Mouse (Mus musculus) left cerebral cortex, adult 9 months (tissue): ENCODE measurements at regions not wholly inside any gene's neighbourhood (a gene's known extent, or its start where the extent isn't known, plus 50 kb on each side); places are given as distances from the start of the nearest gene placed in this dataset.

Source experiments
- DNase-seq, 2 experiments: peaks; one replicate each; pipeline ENCODE4 v3.0.0; 2022; ENCODE audit warnings: low spot score in 2 of 2

DNA sequence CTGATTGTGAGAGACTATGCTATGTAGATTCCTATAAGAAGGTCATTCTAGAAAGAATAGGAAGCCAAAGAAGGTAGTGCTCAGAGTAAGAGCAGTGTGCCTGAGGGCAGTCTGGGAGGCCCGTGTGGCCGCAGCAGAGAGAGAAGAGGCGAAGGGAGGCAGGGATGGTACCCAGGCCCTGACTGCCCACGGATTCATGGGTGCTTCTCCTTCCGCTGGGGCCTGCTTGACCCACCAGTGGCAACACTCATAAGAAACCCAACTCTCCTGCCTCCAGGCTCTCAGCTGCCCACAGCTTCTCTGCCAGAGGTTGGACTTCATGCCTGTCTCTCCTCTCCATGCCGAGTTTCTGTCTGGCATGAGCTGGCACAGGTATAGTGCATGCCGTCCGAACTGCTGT is 60.6 kb upstream of the Twist2 start:
- DNase-seq: no peak

DNA sequence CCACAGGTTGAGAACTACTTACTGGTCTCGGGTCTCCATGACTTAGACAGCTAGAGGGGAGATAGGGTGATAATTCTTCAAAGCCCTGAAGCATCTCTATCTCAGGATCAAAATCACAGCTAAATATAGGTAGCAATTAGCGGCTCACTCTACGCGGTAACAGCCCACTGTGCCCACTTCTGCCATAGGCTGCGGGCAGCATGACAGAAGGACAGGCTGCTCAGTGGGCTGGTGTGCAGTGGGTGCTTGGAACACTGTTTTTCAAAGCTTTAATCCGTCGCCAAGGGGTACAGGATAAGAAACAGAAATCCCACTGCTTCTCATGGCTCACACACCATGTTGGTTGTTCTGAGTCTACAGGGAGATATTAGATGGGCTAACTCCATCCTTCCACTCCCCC is 59.2 kb upstream of the Twist2 start:
- DNase-seq: no peak

DNA sequence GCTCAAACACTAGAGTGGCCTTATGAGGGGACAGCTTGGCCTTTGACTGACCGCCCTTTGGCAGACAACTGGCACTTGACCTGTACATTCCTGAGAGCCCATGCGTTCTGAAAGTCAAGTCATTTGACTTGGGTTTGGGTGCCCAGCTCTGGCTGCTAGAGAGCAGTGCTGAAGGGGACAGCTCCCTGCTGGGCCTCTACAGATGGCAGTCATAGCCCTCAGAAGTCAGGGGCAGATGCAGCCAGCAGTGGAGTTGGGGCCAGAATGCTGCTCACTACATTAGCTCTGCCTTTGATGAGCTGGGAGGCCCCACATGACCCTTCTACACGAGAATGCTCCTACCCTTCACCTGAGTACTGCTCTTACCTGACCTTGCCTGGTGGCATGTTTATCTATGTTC is 58.3 kb upstream of the Twist2 start:
- no peak for DNase-seq

DNA sequence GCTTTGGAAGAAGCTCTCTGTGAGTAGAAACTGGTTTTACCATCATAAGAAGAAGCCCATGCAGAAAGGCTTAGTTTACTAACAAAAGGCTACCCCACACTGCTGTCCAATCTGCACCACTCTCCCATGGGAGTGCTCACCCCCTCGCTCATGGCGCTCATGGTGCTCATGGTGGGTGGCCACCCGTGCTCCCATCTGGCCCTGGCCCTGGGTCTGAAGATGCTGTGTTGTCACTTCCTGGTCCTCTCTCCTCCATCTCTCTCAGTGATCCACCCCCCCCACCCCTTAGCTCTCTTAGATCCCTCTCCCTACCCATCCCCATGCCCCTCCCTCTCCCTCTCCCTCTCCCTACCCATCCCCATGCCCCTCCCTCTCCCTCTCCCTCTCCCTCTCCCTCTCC is 57.2 kb upstream of the Twist2 start:
- DNase-seq: no peak

DNA sequence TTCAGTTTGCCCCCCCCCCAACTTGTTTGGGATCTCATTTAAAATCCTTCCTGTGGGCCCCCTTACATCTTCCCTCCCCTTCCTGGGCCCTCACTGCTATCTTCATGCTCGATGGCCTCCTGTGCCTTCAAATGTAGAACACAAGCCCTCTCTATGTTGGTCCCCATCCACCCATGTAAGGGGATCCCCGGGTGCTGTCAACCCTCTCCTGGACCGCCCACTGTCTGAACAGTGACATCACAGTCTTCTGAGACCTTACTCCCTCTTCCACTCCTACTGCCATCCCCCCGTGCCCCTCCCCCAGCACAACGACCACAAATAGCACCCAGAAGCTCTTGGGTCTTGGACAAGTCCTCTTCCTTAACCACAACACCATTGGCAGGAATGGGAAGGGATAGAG is 56.6 kb upstream of the Twist2 start:
- DNase-seq: no peak

DNA sequence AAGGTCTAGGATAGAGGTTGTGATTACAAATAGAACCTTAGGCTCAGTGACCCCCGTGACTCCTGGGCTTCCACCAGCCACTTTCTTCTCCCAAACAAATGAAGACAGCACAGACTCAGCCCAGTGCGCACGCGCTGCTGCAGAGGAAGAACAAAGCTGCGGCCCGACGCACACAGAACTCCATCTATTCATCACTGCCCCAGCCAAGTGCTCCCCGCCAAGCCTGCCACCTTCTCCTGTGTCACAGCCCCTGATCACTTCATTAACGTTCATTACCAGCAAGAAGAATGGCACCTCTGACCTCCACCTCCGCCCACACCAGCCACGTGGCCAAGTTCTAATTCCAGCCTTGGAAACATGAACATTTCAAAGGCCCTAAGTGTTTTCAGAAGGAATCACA is 53.7 kb upstream of the Twist2 start:
- no peak for DNase-seq
